Mouse (Mus musculus) megakaryocyte-erythroid progenitor cell, adult 5-6 weeks (primary cell): ENCODE measurements at regions not wholly inside any gene's neighbourhood (a gene's known extent, or its start where the extent isn't known, plus 50 kb on each side); places are given as distances from the start of the nearest gene placed in this dataset.
"Not testable (repeated sequence)": the region's sequence is repeated elsewhere in the genome, so short reads cannot be mapped to it uniquely, and the experiment has no call there.

Experiments used
- ATAC-seq: replicated peaks from 2 replicates; pipeline ENCODE4 v1.8.0; 2016; ENCODE audit warnings: mild to moderate bottlenecking, inconsistent platforms; ENCODE audit not compliant: severe bottlenecking, poor library complexity, low FRiP score, low TSS enrichment

DNA sequence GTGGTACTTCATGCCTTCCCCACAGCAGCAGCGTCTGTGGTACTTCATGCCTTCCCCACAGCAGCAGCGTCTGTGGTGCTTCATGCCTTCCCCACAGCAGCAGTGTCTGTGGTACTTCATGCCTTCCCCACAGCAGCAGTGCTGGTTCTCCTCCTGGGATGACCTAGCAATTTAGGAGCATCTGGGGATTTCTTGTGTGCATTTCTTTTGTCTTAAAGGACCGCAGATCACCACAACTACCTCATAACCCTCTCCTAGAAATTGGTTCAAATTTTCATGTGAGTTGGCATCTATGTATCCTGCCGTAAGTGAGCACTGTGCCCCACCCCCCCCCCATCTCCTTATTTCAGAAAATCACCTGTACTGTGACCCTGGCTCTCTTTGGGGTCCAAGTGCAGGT is 297.0 kb downstream of the Eipr1 start:
- not testable (repeated sequence) for ATAC-seq

DNA sequence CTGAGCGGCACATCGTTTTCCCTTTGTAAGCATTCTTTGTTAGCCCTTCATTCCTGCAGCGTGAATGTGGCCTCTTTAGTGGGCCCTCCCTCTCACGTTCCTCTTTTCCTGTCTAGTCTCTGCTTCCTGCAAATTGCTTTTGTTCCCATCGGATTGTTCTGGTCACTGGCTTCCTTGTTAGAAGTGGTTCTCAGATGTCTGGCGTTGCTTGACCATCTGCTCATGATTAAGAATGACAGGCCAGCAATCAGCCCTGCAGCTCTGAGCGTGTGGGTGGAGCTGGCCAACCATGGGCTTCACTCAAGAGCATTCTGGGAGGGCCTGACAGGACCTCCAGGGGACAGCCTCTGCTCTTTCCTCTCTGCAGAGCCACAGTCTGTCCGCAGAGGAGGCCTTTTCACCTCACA is 297.5 kb downstream of the Eipr1 start:
- ATAC-seq, result no peak

DNA sequence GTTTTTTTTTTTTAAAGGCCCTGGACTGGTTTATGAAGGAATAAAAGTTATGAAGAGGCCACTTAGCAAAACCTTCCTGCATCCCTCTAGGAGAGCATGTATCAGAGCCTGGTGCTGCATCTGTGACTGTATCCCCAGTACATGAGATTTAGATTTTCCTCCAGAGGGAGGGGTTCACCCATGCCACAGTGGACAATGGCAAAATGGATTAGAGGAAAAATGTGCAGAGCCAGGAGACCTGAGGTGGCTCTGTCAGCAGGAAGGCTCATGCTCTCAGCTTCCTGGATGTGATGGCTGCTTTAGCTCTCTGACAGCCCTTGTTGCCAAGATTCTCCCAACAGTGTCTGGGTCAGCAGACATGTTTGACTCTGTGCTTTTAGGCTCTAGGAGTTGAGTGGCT is 298.2 kb downstream of the Eipr1 start:
- ATAC-seq, result no peak

DNA sequence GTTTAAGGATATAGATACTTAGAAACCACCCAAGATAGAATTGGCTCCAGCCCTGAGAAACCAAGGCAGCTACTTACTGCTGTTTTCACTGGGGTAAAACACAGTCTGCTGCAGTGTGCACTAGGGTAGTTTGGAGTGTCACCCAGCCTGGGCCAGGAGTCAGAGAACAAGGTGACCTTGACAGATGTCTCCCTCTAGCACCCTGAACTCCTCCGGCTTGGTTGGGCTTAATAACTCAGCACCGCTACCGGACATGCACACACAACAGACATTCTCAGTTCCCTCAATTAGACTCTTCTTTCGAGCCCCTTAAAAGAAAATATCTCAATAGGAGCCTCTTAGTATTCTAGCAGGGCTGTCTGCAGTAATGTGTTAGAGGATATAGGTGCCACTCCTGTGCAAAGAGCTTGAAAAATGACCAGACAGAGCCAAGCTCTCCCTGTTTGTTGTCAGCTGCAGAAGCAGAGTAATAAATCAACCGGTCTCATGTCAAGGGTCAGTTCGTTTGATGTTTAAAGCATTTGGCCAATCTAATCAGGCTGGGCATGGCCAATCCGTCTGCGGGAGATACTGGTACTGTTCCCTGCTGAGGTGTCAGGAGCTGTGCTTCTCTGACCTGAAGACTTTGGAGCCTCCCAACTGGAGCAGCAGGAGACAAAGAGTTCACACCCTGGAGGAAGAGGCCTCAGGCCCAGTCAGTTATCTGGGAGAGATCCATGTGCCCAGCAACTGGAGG is 299.1 kb downstream of the Eipr1 start:
- no peak for ATAC-seq

DNA sequence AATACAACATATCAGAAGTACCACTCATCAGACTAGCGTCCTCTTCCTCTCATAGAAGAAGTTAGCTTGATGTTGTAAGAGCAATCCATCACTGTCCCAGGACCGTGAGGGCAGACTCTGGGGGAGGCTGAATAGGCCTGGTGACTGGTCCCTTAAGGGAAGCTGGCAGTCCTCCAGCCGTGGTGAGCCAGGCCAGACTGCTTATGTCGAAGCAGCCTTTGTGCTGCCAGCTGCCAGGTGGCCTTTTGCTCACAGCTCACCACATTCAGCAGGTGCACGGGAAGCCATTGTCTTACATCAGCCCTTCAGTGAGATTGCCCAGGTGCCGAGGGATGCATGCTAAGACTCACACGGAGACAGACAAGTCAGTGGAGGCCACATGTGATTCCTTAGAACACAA is 302.8 kb downstream of the Eipr1 start:
- no peak for ATAC-seq

DNA sequence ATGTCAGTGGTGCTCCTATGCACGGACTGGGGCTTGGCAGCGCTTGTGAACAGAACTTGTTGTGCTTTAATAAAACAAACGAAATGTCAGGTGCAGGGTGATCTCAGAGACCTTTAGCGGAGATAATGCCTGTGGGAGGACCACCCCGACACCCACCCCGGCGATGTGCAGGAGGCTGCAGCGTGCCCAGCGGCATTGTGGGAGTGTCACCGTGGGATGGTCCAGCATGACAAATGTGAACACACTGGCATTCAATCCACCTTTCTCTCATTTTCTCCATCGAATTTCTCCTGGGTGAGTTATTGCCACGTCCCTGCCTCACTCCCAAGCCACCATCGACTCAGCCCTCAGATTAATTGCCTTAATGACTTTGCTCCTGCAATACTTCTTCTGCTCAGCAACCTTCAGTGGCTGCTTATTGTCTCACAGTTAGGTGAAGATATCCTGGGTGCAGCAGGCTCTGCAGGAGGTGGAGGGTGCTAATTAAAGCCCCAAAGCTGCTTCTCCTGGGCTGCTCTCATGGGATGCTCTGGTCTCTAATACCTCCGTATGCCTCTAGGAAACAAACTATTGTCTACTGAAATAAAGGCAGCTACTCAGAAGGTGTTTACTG is 310.5 kb downstream of the Eipr1 start:
- ATAC-seq, result no peak

DNA sequence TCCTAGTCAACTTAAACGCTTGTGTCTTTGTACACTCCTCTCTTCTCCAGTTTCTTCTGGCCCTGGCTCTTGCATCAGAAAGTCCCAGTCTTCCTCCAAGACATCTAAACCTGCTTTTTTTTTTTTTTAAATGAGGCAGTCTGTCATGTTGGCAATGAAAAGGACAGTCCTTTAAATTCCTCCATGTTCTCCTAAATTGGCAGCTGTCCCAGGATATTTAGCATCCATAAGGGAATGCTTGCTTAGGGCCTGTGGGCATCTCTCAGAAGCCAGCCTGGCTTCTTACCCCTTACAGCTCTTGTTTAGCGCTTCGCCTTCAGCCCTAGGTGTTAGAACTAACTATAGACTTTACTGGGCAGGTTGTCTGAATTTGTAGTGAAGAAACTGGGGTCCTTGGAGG is 311.2 kb downstream of the Eipr1 start:
- ATAC-seq, result no peak

DNA sequence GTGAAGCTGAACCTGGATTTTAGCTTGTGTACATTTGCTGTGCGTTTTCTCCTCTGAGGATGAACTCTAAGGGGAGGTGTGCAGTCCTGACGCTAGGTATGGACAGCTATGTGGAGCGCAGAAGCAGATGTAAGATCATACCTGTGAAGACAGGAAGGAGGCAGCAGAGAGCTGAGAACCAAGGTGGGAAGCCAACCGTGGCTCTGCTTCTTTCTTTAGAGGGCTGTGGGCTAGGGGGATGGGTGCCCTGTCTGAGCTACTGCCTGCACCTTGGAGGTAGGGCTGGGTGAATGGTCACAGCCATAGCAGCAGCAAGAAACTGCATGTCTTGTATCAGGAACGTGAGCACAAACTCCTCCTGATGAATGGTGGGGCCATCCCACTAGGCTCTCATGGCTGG is 316.6 kb downstream of the Eipr1 start:
- ATAC-seq, result no peak

DNA sequence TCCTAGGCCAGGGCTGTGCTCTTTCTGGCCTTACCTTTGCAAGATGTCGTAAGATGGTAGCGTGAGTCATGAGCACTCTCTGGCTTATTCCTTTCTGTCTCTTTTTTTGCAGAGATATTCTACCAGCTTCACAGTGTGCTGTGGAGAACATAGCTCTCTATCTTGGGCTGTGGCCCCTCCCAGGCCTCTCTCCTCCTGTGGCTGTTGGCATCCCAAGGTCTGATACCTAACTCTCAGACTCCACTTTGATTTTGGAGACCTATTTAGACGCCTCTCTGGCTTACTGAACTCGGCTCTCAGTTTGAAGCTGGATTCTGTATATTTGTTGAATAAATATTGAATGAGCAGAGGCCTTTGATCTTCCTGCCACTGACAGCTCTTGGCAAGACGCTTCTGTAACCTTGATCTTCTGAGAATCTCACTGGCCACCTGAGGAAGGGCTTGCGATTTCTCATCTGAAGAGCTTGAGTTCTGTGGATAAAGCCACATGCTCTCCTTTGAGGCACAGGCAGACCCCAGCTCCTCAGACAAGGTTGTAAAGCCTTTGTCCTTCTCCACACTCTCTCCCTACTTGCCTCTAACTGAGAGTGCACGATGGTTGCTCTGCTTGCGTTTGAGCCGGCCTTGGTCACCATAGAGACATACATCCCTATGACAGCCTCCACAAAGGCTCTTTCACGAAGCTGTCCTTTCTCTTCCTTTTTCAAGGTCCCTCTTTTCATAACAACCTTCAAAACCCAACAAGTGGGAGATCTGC is 323.7 kb downstream of the Eipr1 start:
- no peak for ATAC-seq

DNA sequence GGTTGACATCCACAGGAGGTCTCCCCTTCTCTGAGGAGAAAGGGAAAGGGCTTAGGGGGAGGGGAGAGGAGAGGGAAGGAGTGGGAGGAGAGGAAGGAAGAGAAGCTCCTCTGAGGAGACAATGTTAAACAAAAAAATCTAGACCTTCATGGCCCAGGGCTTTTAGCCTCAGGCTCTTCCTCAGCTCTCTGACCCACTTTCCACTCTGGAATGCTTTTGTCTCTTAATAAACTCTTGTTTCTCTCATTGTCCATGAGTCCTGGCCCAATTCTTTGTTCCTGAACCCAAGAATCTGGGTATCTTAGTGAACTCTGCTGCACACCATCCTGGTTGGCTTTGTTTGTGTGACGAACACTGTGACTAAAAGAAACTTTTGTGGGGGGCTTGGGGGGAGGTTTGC is 325.0 kb downstream of the Eipr1 start:
- ATAC-seq, result no peak

DNA sequence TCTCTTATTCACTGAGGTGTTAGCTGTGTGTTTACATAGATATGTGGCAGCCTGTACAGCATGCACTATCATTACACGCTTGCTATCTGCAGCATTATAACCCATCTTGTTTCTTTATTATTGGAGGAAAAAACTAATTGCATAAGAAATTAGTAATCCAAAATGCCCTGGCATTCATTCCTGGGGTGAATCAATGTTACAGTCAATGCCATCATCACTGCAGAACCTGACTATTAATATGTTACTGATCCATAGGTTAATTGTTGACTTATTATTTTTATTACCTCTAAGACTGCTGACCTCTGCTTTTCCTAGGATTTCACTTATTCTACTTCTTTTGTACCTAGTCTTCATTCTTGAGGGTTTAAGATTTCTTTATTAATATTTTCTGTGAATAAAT is 327.4 kb downstream of the Eipr1 start:
- no peak for ATAC-seq

DNA sequence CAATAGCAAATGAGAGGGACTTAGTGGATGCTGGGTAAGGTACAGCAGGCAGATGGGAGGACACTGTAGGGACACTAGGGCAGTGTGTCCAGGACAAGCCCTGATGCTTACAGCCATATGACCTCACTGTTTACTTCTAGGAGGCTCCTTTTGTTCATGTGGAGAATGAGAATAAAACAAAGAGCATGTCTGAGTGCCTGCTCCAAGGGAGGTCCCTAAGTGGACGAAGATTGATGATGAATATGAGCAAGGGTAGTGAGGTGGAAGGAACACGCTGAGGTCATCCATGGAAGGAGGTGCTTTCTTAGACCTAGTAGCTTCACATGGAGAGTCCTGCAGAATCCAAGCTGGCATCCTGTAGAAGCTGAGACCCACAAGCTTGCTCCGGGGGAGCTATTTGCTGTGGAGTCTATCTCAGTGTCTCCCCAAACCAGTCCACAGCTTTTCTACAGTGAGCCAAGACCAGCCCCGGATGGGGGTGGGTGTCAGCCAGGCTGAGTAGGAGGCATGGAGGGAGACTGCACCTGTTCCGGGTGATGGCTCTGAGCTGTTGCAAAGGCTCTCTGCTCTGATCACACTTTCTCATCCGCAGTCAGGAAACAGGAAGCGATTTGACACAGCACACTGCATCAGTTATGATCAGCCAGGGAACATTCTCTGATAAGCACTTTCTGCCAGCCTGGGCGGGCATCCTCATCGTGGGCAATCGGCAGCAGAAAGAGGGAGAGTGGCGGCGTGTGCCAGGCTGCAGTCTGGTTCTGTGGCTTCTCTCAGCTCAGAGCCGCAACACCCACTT is 332.0 kb downstream of the Eipr1 start:
- no peak for ATAC-seq

DNA sequence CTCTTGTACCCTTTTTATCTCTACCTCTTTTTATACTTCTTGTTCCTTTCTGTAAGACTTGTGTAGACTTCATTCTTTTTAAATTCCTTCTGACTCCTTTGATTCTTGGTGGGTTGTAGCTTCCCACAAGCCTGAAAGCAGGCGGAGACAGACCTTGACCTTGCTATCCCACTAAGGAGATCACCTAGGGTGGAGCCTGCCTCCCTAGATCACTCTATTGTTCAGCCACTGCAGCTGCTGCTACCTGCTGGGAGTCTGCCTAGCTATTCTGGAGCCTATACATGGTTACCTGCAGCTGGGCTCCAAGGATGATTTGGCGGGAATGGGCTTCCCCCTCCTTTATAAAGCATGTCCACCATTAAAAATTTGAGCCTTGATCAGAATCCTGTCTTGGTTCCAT is 335.6 kb downstream of the Eipr1 start:
- ATAC-seq, result not testable (repeated sequence)

DNA sequence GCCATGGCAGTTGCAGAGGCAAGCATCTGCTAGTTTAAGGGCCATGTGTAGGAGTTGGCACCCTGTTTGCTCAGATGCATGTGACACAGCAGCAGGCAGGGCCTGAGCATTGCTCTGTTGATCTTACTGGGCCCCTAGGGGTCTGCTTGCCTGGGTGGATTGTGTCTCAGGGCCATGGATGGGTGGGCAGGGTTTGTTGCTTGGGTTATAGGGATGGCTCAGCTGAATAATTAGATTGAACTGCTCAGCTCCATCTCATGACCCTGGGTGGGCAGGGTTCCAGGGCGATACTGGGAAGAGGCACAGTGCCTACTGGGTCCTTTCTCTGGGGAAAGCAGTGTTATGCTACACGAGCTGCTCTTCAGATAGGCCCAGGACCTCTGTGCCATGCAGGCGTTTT is 338.0 kb downstream of the Eipr1 start:
- no peak for ATAC-seq

DNA sequence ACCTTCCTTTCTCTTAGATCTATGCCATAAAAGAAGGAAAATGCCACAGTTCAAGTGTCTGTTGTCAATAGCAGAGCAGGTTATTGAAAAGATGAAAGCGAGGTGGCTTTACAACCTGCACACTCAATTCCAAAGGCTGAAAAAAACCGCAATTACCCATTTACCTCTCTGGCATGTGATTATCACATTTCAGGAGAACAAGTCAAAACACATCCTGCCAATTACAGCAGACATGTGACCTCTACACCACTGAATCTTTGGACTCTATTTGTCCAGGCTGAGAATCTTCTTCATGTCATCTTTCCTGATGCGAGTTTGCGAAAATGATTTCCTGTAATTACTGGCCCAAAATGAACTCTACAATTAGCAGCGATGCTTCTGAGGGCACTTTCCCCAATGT is 338.8 kb downstream of the Eipr1 start:
- ATAC-seq, result no peak

DNA sequence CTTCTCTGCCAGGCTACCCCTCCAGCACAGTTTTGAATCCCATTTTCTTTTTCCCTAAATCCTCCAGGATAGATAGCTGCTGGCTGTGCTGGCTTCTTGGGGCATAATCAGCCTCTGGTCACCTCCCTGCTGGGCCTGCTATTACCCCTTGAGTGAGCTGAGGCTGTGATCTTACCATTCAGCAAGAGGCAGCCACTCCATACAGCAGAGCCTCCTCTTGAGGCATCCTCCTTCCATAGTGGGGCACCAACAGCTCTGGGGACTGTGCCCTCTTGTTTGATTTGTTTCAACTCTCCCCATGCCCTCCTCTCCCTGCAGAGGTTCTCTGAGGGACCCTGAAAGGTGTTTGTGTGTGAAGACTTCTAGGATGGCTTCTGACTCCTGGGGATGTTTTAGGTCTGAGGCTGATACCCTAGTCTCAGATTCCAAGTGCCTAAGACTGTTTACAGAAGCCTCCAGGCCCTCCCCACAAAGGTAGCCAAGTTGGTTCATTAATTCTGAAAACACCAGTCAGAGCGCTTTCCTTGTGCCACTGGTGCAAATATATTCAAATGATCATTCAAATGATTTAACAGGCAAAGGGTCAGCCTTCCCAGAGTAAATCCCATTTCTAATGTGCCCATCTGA is 343.9 kb downstream of the Eipr1 start:
- no peak for ATAC-seq

DNA sequence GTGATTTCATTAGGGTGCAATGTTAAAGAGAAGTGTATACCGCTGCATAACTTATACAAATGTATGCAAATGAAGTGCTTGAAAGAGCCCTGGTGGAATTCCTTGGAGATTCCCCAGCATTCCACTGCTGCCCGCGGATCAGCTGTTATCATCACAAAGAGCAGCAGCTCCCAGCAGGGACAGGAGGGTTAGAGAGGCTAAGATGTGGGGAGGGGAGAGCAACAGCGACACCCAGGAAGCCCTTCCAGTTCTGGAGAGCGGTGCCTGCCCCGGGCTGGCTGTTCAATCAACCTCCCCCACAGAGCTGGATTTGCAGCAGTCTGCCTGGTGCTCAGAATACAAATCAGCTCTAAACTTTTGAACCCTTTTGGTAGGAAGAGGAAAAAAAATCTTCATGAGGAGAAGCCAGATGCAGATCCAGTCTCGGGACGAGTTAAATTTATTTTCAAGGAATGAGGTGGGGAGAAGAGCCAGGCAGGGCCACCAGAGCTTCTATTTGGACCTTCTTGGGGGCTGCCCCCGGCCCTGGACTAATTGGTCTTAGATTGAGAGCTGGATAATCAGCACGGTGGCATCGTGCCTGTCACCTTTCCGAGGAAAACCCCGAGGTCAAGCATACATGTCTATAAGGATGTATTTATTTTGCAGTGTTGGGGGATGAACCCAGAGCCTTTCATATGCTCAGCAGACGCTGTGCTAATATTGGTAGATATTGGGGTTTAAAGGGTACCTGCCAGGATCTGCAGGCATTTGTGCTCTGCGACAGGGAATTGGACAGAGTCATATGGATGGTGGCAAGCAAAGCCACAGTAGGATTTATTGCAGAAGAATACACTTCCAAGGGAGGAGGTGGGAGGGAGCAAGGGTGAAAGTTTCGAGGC is 344.7 kb downstream of the Eipr1 start:
- ATAC-seq, result no peak

DNA sequence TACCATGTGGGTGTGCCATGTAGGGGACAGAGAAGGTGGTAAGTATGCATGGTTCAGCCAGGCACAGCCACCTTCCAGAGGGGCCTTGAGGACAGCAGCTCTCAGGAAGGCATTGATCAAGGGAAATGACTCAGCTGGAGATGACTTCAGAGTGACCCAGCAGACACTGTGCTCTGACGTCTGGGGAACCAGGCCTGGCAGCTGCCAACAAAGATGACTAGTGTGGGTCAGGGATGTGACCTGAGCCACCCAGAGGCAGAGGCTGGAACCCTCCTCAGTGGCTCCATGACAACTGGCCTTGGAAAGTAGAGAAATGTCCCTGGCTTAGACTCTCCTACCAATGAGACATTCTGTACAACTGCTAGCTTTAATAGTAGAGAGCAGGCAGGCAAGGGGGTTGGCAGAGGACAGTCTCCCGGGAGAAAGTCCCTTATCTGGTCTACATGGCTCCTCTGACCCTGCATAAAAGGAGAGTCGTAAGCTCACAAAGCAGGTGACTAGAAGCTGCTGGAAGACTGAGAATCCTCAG is 348.5 kb downstream of the Eipr1 start:
- ATAC-seq, result no peak
